In genomic region chr2:29004037-29004436, GRCm38 (mm10) we compare ENCODE assay signal across 17 mouse cellular contexts. TPM values are rescaled to one million over a fixed set of nuclear protein-coding genes. Genes with fewer than 3 reads are reported as not detected.
"Had no signal": no experiment of that assay in that cellular context is flagged by ENCODE, and none has a peak within 500 bp of the region (broad histone marks: within the 10 kb centered on the region; RNA-seq: fewer than 3 reads in every experiment).

No protein-coding gene starts in this region.

- H3K9me3 ChIP-seq: limb, embryonic 10.5 days; liver, embryonic 13.5 days; lung, embryonic 15.5 days; midbrain, embryonic 12.5 days; neural tube, embryonic 13.5 days had no signal

- DNase-seq: kidney, adult 8-10 months; kidney, postnatal 25 days; liver, embryonic 13.5 days; liver, postnatal 0 days; lung, postnatal 36 days; retina, postnatal 1 day; thymus, adult 18-20 months; thymus, postnatal 36 days had no signal

- H3K36me3 ChIP-seq: limb, embryonic 10.5 days; liver, embryonic 13.5 days; lung, embryonic 15.5 days; midbrain, embryonic 12.5 days; neural tube, embryonic 13.5 days had no signal

- H3K4me2 ChIP-seq: liver, embryonic 13.5 days; lung, embryonic 15.5 days; midbrain, embryonic 12.5 days; neural tube, embryonic 13.5 days had no signal

- ATAC-seq: inflammation-experienced regulatory T-cells, adult 6 months; intestine, postnatal 0 days; liver, postnatal 0 days had no signal

- H3K4me1 ChIP-seq: limb, embryonic 10.5 days; liver, embryonic 13.5 days; lung, embryonic 15.5 days had no signal

- H3K27me3 ChIP-seq: liver, embryonic 13.5 days; lung, embryonic 15.5 days had no signal

- H3K9ac ChIP-seq: liver, embryonic 13.5 days; liver, postnatal 0 days; lung, embryonic 15.5 days; midbrain, embryonic 12.5 days; neural tube, embryonic 13.5 days had no signal

- H3K4me3 ChIP-seq: left cerebral cortex, adult 2 months; limb, embryonic 10.5 days; liver, embryonic 13.5 days; lung, embryonic 15.5 days; midbrain, embryonic 12.5 days; neural tube, embryonic 13.5 days had no signal

- H3K27ac ChIP-seq: left cerebral cortex, adult 2 months; limb, embryonic 10.5 days; liver, embryonic 13.5 days; lung, embryonic 15.5 days; midbrain, embryonic 12.5 days; neural tube, embryonic 13.5 days; stomach, postnatal 0 days had no signal

RNA-seq across cellular contexts. Expression of gene Cfap77, which starts 50.8 kb away (rescaled TPM):
- total RNA-seq: megakaryocyte, adult 5-6 weeks had no signal
- polyA plus RNA-seq: neural tube, embryonic 13.5 days had no signal
